Mouse (Mus musculus) limb, embryonic 12.5 days (tissue): Measurements from ENCODE around the gene Ugt1a5. TPM values are rescaled to one million over a fixed set of nuclear protein-coding genes. Genes with fewer than 3 reads are reported as not detected.

Experiments used
- ATAC-seq: fragments of 200-750 bp; cut with Nextera tagmentation; 2 replicates; pipeline ENCODE4 v1.8.0; 2017; ENCODE audit warnings: low read depth, moderate TSS enrichment; ENCODE audit not compliant: insufficient number of reproducible peaks, insufficient read depth, low FRiP score, low TSS enrichment
- H3K27ac ChIP-seq: fragments of 300-500 bp; sonication (generic); 2 replicates; pipeline ENCODE4 v1.5.1; 2016; ENCODE audit warnings: mild to moderate bottlenecking, moderate library complexity
- H3K27me3 ChIP-seq: fragments of 300-500 bp; sonication (generic); 2 replicates; pipeline ENCODE4 v1.6.1; 2016; ENCODE audit warnings: mild to moderate bottlenecking, moderate library complexity
- H3K36me3 ChIP-seq: fragments of 300-500 bp; sonication (generic); 2 replicates; pipeline ENCODE4 v1.6.1; 2016; ENCODE audit warnings: mild to moderate bottlenecking, moderate library complexity
- H3K4me1 ChIP-seq: fragments of 300-500 bp; sonication (generic); replicated peaks from 2 replicates; pipeline ENCODE4 v1.6.1; 2016
- H3K4me2 ChIP-seq: fragments of 300-500 bp; sonication (generic); 2 replicates; pipeline ENCODE4 v1.6.1; 2016; ENCODE audit warnings: mild to moderate bottlenecking, moderate library complexity
- H3K4me3 ChIP-seq: fragments of 300-500 bp; sonication (generic); replicated peaks from 2 replicates; pipeline ENCODE4 v1.5.1; 2016; ENCODE audit warnings: mild to moderate bottlenecking
- H3K9ac ChIP-seq: fragments of 300-500 bp; sonication (generic); replicated peaks from 2 replicates; pipeline ENCODE4 v1.6.1; 2016; ENCODE audit warnings: mild to moderate bottlenecking, moderate library complexity
- H3K9me3 ChIP-seq: fragments of 300-500 bp; sonication (generic); 2 replicates; pipeline ENCODE4 v1.6.1; 2016; ENCODE audit warnings: mild to moderate bottlenecking, moderate library complexity
- WGBS: fragments of 180-500 bp; shearing (Covaris S2); methylation state at CpG from one replicate; pipeline ENCODE4 v1.1.7; 2016; 5-methylcytosine and 5-hydroxymethylcytosine counted together
- polyA plus RNA-seq: library from polyadenylated mRNA; unstranded; fragments of >200 nt; fragmentation: Nextera tagmentation; extraction: Ambion mirVana; gene quantifications from 2 replicates; pipeline ENCODE4 v1.2.1, GENCODE M21; 2016

The Ugt1a5 gene
- polyA plus RNA-seq, 1 experiment from 2014 or later = not detected

- Histone ChIP-seq H3K4me2 (no peak overlapping the region), H3K9me3 (peaks cover 97% of the 10 kb centered on the region), H3K27me3 (no peaks in the 10 kb centered on the region), H3K4me3 (no peak overlapping the region), H3K27ac (no peak overlapping the region), H3K9ac (no peak overlapping the region), H3K4me1 (no peaks in the 10 kb centered on the region), H3K36me3 (no peaks in the 10 kb centered on the region)
- WGBS = 68% methylated on average over 14 of the region's 14 CpGs
- no peak for ATAC-seq
These were observed 67.8 kb downstream of the Ugt1a5 start for GRCm38 (mm10) chr1:88233421-88234247.

DNA sequence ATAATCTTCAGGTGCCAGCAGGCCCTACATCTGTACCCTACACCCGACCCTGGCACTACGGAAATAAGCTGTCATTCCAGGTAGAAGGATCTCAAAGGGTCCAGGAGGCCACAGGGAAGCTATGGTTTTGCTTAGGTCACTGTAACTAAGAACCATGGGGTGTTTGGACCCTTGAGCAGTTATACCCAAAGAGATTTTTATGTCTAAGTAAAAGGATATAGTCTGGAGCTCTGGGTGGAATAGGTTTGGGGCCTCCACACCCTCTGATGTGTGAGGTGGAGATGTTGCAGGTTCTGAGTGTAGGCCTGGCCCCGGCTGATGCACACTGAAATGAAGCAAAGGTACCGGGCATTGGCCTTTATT lies 68.4 kb downstream of the Ugt1a5 start:
- no peaks in the 10 kb centered on the region for H3K4me1 ChIP-seq
- no peak overlapping the region for H3K4me3 ChIP-seq
- 63% methylated on average over 4 of the region's 4 CpGs for WGBS
- no peaks in the 10 kb centered on the region for H3K27me3 ChIP-seq
- no peaks in the 10 kb centered on the region for H3K36me3 ChIP-seq
- no peak overlapping the region for H3K9ac ChIP-seq
- ATAC-seq = no peak
- H3K4me2 ChIP-seq = no peak overlapping the region
- H3K27ac ChIP-seq = no peak overlapping the region
- H3K9me3 ChIP-seq = peaks cover 97% of the 10 kb centered on the region

- Histone ChIP-seq H3K4me2 (no peak overlapping the region), H3K4me1 (no peaks in the 10 kb centered on the region), H3K4me3 (no peak overlapping the region), H3K36me3 (no peaks in the 10 kb centered on the region), H3K27ac (no peak overlapping the region), H3K27me3 (no peaks in the 10 kb centered on the region), H3K9ac (no peak overlapping the region), H3K9me3 (peaks cover 97% of the 10 kb centered on the region)
- 47% methylated on average over 5 of the region's 5 CpGs for WGBS
- no peak for ATAC-seq
These were observed 68.8 kb downstream of the Ugt1a5 start for GRCm38 (mm10) chr1:88234646-88235045.

DNA sequence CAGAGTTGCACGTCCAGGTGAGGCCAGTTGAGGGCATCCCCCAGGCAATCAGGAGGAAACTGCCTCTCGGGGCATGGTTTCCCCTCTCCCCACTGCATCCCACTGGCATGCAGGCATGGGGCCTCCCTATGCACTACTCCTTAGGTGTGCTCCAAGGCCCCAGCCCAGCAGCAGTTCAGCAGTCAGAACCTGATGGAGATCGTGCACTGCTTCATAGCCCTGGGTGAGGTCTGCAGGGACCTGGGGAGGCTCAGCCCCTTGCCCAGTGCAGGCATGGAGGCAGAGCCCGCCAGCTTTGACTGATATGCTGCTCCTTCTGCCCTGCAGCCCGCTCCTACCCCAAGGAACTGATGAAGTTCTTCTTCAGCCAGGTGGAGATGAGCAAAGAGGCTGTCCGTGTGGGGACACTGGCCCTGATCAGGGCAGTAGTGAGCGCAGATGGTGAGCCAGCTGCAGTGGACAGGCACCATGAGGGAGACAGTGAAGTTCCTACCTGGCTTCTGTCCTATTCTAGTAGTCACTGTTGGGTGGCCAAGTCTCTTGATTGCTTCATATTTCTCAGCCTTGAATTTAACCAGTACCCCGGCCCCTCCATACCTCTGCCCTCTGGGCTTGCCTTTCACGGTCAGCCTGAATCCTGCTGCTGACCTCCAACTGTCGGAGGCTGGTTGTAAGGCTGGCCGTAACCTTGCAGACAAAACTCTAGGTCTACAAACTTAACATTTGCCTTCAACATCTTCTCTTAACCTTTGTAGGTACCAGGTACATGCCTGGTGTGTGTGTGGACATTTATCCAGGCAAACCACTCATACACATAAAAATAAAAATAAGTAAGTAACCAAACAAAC lies 69.5 kb downstream of the Ugt1a5 start:
- H3K36me3 ChIP-seq = no peaks in the 10 kb centered on the region
- WGBS = 64% methylated on average over 11 of the region's 11 CpGs
- no peak overlapping the region for H3K27ac ChIP-seq
- H3K9ac ChIP-seq = no peak overlapping the region
- peak; percentile 12; the same call in 1 of the 2 replicates for ATAC-seq
- H3K27me3 ChIP-seq = no peaks in the 10 kb centered on the region
- H3K4me2 ChIP-seq = no peak overlapping the region
- H3K4me3 ChIP-seq = no peak overlapping the region
- H3K4me1 ChIP-seq = no peaks in the 10 kb centered on the region
- H3K9me3 ChIP-seq = peaks cover 97% of the 10 kb centered on the region

DNA sequence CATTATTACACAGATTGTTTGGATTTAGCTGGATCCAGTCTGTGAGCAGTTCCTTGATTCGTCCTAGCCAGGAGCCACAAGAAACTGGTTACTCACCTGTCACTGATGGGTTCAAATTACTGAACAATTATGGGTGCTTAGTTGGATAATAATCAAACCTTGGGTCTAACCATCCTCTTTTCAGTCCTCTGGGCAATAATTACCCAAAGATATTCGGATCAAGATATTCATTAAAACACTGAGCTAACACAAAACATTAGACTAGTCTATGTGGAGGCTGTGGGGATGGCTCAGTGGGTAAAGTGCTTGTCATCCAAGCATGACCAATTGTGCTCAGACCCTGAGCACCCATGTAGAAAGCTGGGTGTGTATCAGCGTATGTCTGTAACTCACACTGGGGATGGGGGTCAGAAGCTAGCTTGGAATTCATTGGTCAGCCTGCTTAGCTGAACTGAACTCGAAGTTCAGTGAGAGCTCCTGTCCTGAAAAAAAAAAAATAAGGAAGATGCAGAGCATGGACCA lies 70.1 kb downstream of the Ugt1a5 start:
- Histone ChIP-seq H3K9me3 (peaks cover 97% of the 10 kb centered on the region), H3K4me3 (no peak overlapping the region), H3K9ac (no peak overlapping the region), H3K27ac (no peak overlapping the region), H3K27me3 (no peaks in the 10 kb centered on the region), H3K4me2 (no peak overlapping the region), H3K4me1 (no peaks in the 10 kb centered on the region), H3K36me3 (no peaks in the 10 kb centered on the region)
- WGBS = 66% methylated on average over 4 of the region's 4 CpGs
- ATAC-seq = no peak

- Histone ChIP-seq H3K4me3 (no peak overlapping the region), H3K36me3 (no peaks in the 10 kb centered on the region)
- 74% methylated on average over 5 of the region's 5 CpGs for WGBS
These were observed 71.5 kb downstream of the Ugt1a5 start for GRCm38 (mm10) chr1:88237311-88237710.

GRCm38 (mm10) chr1:88238771-88239170 lies 73.0 kb downstream of the Ugt1a5 start:
- Histone ChIP-seq H3K9me3 (peaks cover 91% of the 10 kb centered on the region), H3K36me3 (no peaks in the 10 kb centered on the region), H3K27ac (no peak overlapping the region), H3K4me2 (no peak overlapping the region), H3K27me3 (no peaks in the 10 kb centered on the region), H3K4me1 (no peaks in the 10 kb centered on the region), H3K9ac (no peak overlapping the region), H3K4me3 (no peak overlapping the region)
- 76% methylated on average over 6 of the region's 6 CpGs for WGBS
- ATAC-seq = no peak

More at GRCm38 (mm10) chr1:88237311-88237710, 71.5 kb downstream of the Ugt1a5 start:
- no peaks in the 10 kb centered on the region for H3K27me3 ChIP-seq
- H3K27ac ChIP-seq = no peak overlapping the region
- peaks cover 92% of the 10 kb centered on the region for H3K9me3 ChIP-seq
- H3K4me1 ChIP-seq = no peaks in the 10 kb centered on the region
- H3K9ac ChIP-seq = no peak overlapping the region
- no peak overlapping the region for H3K4me2 ChIP-seq
- no peak for ATAC-seq

- Histone ChIP-seq H3K36me3 (no peaks in the 10 kb centered on the region), H3K27ac (no peak overlapping the region), H3K9me3 (peaks cover 91% of the 10 kb centered on the region), H3K27me3 (no peaks in the 10 kb centered on the region), H3K9ac (no peak overlapping the region), H3K4me3 (no peak overlapping the region), H3K4me1 (no peaks in the 10 kb centered on the region), H3K4me2 (no peak overlapping the region)
- no peak for ATAC-seq
- 76% methylated on average over 5 of the region's 5 CpGs for WGBS
These were observed 74.3 kb downstream of the Ugt1a5 start for GRCm38 (mm10) chr1:88240072-88240471.

DNA sequence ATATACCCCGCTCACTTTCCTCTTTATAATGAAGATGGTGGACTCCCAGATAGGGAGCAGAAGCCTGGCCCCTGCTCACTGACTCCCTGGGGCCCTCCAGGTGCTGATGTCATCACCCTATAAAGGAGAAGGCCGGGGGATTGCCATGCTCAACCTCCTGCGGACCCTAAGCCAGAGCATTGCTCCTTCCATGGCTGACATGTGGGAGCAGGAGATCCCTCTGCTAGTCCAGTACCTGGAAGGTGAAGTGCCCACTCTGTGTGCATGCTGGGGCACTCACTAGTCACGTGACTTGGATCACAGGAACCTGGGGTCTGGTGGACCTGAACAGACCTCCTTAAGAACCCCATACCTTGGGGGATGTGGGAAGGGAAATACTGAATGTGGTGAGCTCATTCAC lies 74.8 kb downstream of the Ugt1a5 start:
- Histone ChIP-seq H3K4me1 (no peaks in the 10 kb centered on the region), H3K27me3 (no peaks in the 10 kb centered on the region), H3K4me2 (no peak overlapping the region), H3K9me3 (peaks cover 91% of the 10 kb centered on the region), H3K27ac (no peak overlapping the region), H3K36me3 (no peaks in the 10 kb centered on the region), H3K9ac (no peak overlapping the region), H3K4me3 (no peak overlapping the region)
- ATAC-seq = no peak
- WGBS = 72% methylated on average over 4 of the region's 4 CpGs

GRCm38 (mm10) chr1:88243861-88244260 lies 78.0 kb downstream of the Ugt1a5 start:
- H3K27ac ChIP-seq = no peak overlapping the region
- no peak overlapping the region for H3K4me3 ChIP-seq
- no peaks in the 10 kb centered on the region for H3K4me1 ChIP-seq
- H3K9me3 ChIP-seq = peaks cover 94% of the 10 kb centered on the region
- no peak overlapping the region for H3K9ac ChIP-seq
- H3K27me3 ChIP-seq = no peaks in the 10 kb centered on the region
- no peak for ATAC-seq
- no peaks in the 10 kb centered on the region for H3K36me3 ChIP-seq
- no peak overlapping the region for H3K4me2 ChIP-seq
- WGBS = 64% methylated on average over 5 of the region's 5 CpGs

- Histone ChIP-seq H3K9me3 (peaks cover 94% of the 10 kb centered on the region), H3K27ac (no peak overlapping the region), H3K9ac (no peak overlapping the region), H3K4me3 (no peak overlapping the region), H3K27me3 (no peaks in the 10 kb centered on the region), H3K4me1 (no peaks in the 10 kb centered on the region), H3K4me2 (no peak overlapping the region), H3K36me3 (no peaks in the 10 kb centered on the region)
- 77% methylated on average over 6 of the region's 6 CpGs for WGBS
- no peak for ATAC-seq
These were observed 80.1 kb downstream of the Ugt1a5 start for GRCm38 (mm10) chr1:88245881-88246280.
